Mouse (Mus musculus): Measurements from ENCODE around the gene Per1.

DNA sequence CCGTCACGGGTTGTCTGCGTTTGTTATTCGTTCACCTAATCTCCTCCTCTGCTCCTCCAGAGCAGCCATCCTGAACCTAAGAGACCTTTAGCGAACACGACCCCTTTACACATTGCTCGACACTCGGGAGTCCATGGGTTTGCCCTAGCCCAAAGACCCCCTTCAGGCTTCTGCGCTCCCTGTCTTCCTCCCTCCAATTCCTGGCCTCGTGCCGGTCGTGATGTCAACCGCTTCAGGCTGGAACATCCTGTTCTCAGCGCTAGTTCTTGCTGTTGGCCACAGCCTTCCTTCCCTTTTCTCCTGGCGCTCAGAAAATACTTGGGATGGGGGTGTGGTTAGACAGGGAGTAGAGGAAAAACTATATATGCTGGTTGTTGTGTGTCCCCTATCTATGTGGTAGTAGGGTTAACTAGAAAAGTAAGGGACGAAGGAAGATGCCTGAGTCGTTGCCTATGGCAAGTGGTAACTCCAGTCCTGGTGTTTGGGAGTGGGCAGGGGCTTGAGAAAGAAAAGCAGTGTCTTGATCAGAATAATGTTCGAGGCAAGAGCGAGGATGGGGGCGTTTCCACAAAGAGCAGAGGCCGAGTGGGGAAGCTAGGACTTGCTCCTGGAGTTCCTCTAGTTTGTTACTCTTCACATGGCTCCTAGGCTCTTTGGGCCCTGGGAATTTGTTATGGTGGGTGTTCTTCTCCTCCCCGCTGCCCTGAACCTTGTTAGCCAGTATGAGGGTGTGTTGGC, 4.3 kb downstream of the Per1 start:
- TF ChIP-seq CTCF (IDR thresholded peaks at IDR 0.05; ENCODE audit: control insufficient read depth, insufficient read depth, insufficient read length) (no peak), CEBPB (IDR thresholded peaks at IDR 0.05; ENCODE audit: low read depth) (no peak), MAX (IDR thresholded peaks at IDR 0.05) (peak; percentile 67), USF1 (IDR thresholded peaks at IDR 0.05; ENCODE audit: low read depth) (no peak), MYOD1 (IDR thresholded peaks at IDR 0.05; ENCODE audit: control insufficient read depth, insufficient read length, low read depth) (no peak)

Data from C2C12 (cell line).